14 mouse cellular contexts compared by ENCODE assay signal in genomic region chr2:153603724-153604123, GRCm38 (mm10). TPM values are rescaled to one million over a fixed set of nuclear protein-coding genes. Genes with fewer than 3 reads are reported as not detected.
DNase-seq lines count a peak whose midpoint lies in the region; ATAC-seq and TF ChIP-seq lines count a peak whose summit lies in the region.
"Had no signal": no experiment of that assay in that cellular context is flagged by ENCODE, and none has a peak within 500 bp of the region (broad histone marks: within the 10 kb centered on the region; RNA-seq: fewer than 3 reads in every experiment).

No protein-coding gene starts in this region.

- no peaks in the 10 kb centered on the region for H3K27me3 ChIP-seq in hindbrain, postnatal 0 days (ENCODE audit: insufficient read depth, low read length)
- H3K27me3 ChIP-seq in hindbrain, embryonic 10.5 days (ENCODE audit: insufficient read depth, poor library complexity, severe bottlenecking): no peaks in the 10 kb centered on the region
- no peaks in the 10 kb centered on the region for H3K27me3 ChIP-seq in liver, adult 2 months (ENCODE audit: control insufficient read depth, insufficient read depth, low read length)
- no peaks in the 10 kb centered on the region for H3K27me3 ChIP-seq in kidney, embryonic 14.5 days (ENCODE audit: control insufficient read depth, insufficient read depth, low read length)
- H3K27me3 ChIP-seq: heart, embryonic 13.5 days; hindbrain, embryonic 13.5 days; neural tube, embryonic 12.5 days had no signal

- H3K4me1 ChIP-seq in hindbrain, postnatal 0 days (ENCODE audit: insufficient read depth, low read length): peaks cover 19% of the 10 kb centered on the region
- H3K4me1 ChIP-seq in hindbrain, embryonic 10.5 days (replicated peaks): peaks cover 29% of the 10 kb centered on the region
- H3K4me1 ChIP-seq in liver, adult 2 months (ENCODE audit: control insufficient read depth, insufficient read depth, low read length): peaks cover 15% of the 10 kb centered on the region
- H3K4me1 ChIP-seq in kidney, embryonic 14.5 days (ENCODE audit: control insufficient read depth, insufficient read depth, low read length): peaks cover 4% of the 10 kb centered on the region; the same call in 1 of the 2 replicates

- no peaks in the 10 kb centered on the region for H3K36me3 ChIP-seq in hindbrain, postnatal 0 days (ENCODE audit: insufficient read depth, low read length)
- no peaks in the 10 kb centered on the region for H3K36me3 ChIP-seq in hindbrain, embryonic 10.5 days
- no peaks in the 10 kb centered on the region for H3K36me3 ChIP-seq in liver, adult 2 months (ENCODE audit: control insufficient read depth, insufficient read depth, low read length)
- H3K36me3 ChIP-seq in kidney, embryonic 14.5 days (ENCODE audit: control insufficient read depth, insufficient read depth, low read length): no peaks in the 10 kb centered on the region
- H3K36me3 ChIP-seq: heart, embryonic 13.5 days; hindbrain, embryonic 13.5 days; neural tube, embryonic 12.5 days had no signal

- H3K27ac ChIP-seq in hindbrain, postnatal 0 days: no peak overlapping the region
- no peak overlapping the region for H3K27ac ChIP-seq in hindbrain, embryonic 10.5 days
- H3K27ac ChIP-seq in liver, adult 2 months (replicated peaks; ENCODE audit: insufficient read depth, low read depth, low read length): no peak overlapping the region
- no peak overlapping the region for H3K27ac ChIP-seq in kidney, embryonic 14.5 days (ENCODE audit: low read depth, low read length)
- H3K27ac ChIP-seq: heart, embryonic 13.5 days; hindbrain, embryonic 13.5 days; neural tube, embryonic 12.5 days had no signal

- ATAC-seq in hindbrain, postnatal 0 days: no peak
- no peak for ATAC-seq in kidney, embryonic 14.5 days (ENCODE audit: low FRiP score, low TSS enrichment)

- H3K9ac ChIP-seq in hindbrain, postnatal 0 days (replicated peaks; ENCODE audit: low read length): no peak overlapping the region
- H3K9ac ChIP-seq in liver, adult 2 months (ENCODE audit: low read depth, low read length): no peak overlapping the region
- H3K9ac ChIP-seq in kidney, embryonic 14.5 days (ENCODE audit: low read depth, low read length): no peak overlapping the region
- H3K9ac ChIP-seq: heart, embryonic 13.5 days; hindbrain, embryonic 13.5 days; neural tube, embryonic 12.5 days had no signal

- H3K4me2 ChIP-seq in hindbrain, postnatal 0 days (ENCODE audit: low read depth, low read length): no peak overlapping the region
- no peak overlapping the region for H3K4me2 ChIP-seq in kidney, embryonic 14.5 days (replicated peaks; ENCODE audit: low read depth, low read length)
- H3K4me2 ChIP-seq: heart, embryonic 13.5 days; hindbrain, embryonic 13.5 days; neural tube, embryonic 12.5 days had no signal

- no peaks in the 10 kb centered on the region for H3K9me3 ChIP-seq in hindbrain, postnatal 0 days (ENCODE audit: low read length)
- no peaks in the 10 kb centered on the region for H3K9me3 ChIP-seq in hindbrain, embryonic 10.5 days
- H3K9me3 ChIP-seq in kidney, embryonic 14.5 days (ENCODE audit: control insufficient read depth, low read length): no peaks in the 10 kb centered on the region
- H3K9me3 ChIP-seq: heart, embryonic 13.5 days; hindbrain, embryonic 13.5 days; neural tube, embryonic 12.5 days had no signal

- no peak for DNase-seq in hindbrain, postnatal 0 days (ENCODE audit: low spot score)
- no peak for DNase-seq in hindbrain, embryonic 10.5 days (ENCODE audit: low spot score)
- DNase-seq in 416B (ENCODE audit: low read depth) (peak; percentile 69), ES-CJ7 (ENCODE audit: low read depth, low spot score) (peak; percentile 72), adipocyte (ENCODE audit: low spot score) (no peak)
- DNase-seq in liver, adult 2 months (ENCODE audit: extremely low read depth, low read depth, low spot score): peak; percentile 35
- no peak for DNase-seq in ovary, adult 18-20 months (ENCODE audit: low spot score)
- DNase-seq: gastrocnemius, postnatal 14 days; lung, adult 18-20 months; thymus, postnatal 36 days had no signal

- WGBS in hindbrain, postnatal 0 days: 37% methylated on average over 4 of the region's 4 CpGs
- 30% methylated on average over 4 of the region's 4 CpGs for WGBS in hindbrain, embryonic 10.5 days
- 47% methylated on average over 4 of the region's 4 CpGs for WGBS in liver, adult 2 months
- WGBS in kidney, embryonic 14.5 days: 38% methylated on average over 4 of the region's 4 CpGs

- peak; percentile 46 for TF ChIP-seq CTCF in hindbrain, postnatal 0 days (IDR thresholded peaks at IDR 0.05; ENCODE audit: low read depth)
- TF ChIP-seq CTCF in liver, adult 2 months (IDR thresholded peaks at IDR 0.05; ENCODE audit: low read depth, low read length): peak; percentile 41; the same call in 1 of the 2 replicates

- TF ChIP-seq POLR2A in liver, adult 2 months (IDR thresholded peaks at IDR 0.05; ENCODE audit: extremely low read depth, insufficient read depth, low read length): no peak

- H3K79me2 ChIP-seq in liver, adult 2 months (ENCODE audit: control insufficient read depth, insufficient read depth, low read length): no peaks in the 10 kb centered on the region

- H3K4me3 ChIP-seq in hindbrain, postnatal 0 days (ENCODE audit: low read length): no peak overlapping the region
- no peak overlapping the region for H3K4me3 ChIP-seq in hindbrain, embryonic 10.5 days
- H3K4me3 ChIP-seq in liver, adult 2 months (ENCODE audit: insufficient read depth, low read depth, low read length): no peak overlapping the region
- H3K4me3 ChIP-seq in kidney, embryonic 14.5 days (ENCODE audit: low read length): no peak overlapping the region
- H3K4me3 ChIP-seq: heart, embryonic 13.5 days; hindbrain, embryonic 13.5 days; neural tube, embryonic 12.5 days had no signal

RNA-seq across cellular contexts. Expression of gene Commd7, which starts 28.9 kb away (rescaled TPM):
- total RNA-seq in hindbrain, postnatal 0 days (2014; rRNA removed): 21.2 and 25.7 TPM in 2 replicates
- polyA plus RNA-seq in hindbrain, postnatal 0 days (2015; fragmentation: Nextera tagmentation; extraction: Ambion mirVana): 88.0 and 93.4 TPM in 2 replicates
- 71.9 and 75.6 TPM in 2 replicates for polyA plus RNA-seq in hindbrain, embryonic 10.5 days (2016; fragmentation: Nextera tagmentation; extraction: Ambion mirVana)
- total RNA-seq in liver, adult 2 months (2014; rRNA removed): 6.3 and 8.0 TPM in 2 replicates
- 12.2 and 13.7 TPM in 2 replicates for polyA plus RNA-seq in liver, adult 2 months (2012; rRNA removed)
- polyA plus RNA-seq in kidney, embryonic 14.5 days (2014; fragmentation: Nextera tagmentation; extraction: Ambion mirVana): 64.9 and 78.0 TPM in 2 replicates

RNA-seq across cellular contexts. Expression of gene Dnmt3b, which starts 45.5 kb away (rescaled TPM):
- 2.5 and 2.9 TPM in 2 replicates for total RNA-seq in hindbrain, postnatal 0 days (2014; rRNA removed)
- 2.7 and 2.8 TPM in 2 replicates for polyA plus RNA-seq in hindbrain, postnatal 0 days (2015; fragmentation: Nextera tagmentation; extraction: Ambion mirVana)
- 15.9 and 24.4 TPM in 2 replicates for polyA plus RNA-seq in hindbrain, embryonic 10.5 days (2016; fragmentation: Nextera tagmentation; extraction: Ambion mirVana)
- total RNA-seq in liver, adult 2 months (2014; rRNA removed): 0.54 and 0.65 TPM in 2 replicates
- polyA plus RNA-seq in liver, adult 2 months (2012; rRNA removed): 2.2 and 3.4 TPM in 2 replicates
- polyA plus RNA-seq in kidney, embryonic 14.5 days (2014; fragmentation: Nextera tagmentation; extraction: Ambion mirVana): 13.3 and 20.2 TPM in 2 replicates

Comparison
In these comparisons a context has a peak if more than half of its experiments do, and no peak if none do; other contexts are left out.
1. DNase-seq: peak in 416B (single experiment), ES-CJ7 (single experiment) and liver, adult 2 months (single experiment); none in hindbrain, postnatal 0 days (single experiment), hindbrain, embryonic 10.5 days (single experiment), adipocyte (single experiment) and ovary, adult 18-20 months (single experiment).